Mouse (Mus musculus) right cerebral cortex, postnatal 25 days (tissue): Measurements from ENCODE around the gene 4930563M21Rik.
A peak's percentile ranks its signal among the peaks of the same experiment; 100 is the strongest.
"Not testable (repeated sequence)": the region's sequence is repeated elsewhere in the genome, so short reads cannot be mapped to it uniquely, and the experiment has no call there.

ENCODE experiments used
- DNase-seq: peaks from one replicate; pipeline ENCODE4 v3.0.0; 2022

Gene 4930563M21Rik

GRCm38 (mm10) chr9:56010450-56010849 is at the start of gene 4930563M21Rik:
Gene 4930563M21Rik (minus strand): TSS chr9:56010550.
- no peak for DNase-seq

DNA sequence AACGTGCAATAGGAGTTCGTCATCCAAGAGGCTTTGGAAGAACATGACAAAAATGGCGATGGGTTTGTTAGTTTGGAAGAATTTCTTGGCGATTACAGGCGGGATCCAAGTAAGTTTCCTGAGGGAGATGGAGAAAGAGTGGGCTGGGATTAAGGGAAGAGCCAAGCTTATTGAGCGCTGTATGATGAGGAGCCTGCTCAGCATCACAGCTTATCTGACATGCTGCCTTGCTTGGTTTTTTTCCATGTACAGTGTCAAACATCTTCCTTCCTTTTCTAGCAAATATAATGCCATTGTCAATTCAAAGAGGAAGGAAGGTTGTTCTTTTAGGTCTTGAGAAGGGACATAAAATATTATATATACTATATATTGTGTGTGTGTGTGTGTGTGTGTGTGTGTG is 45.8 kb upstream of the 4930563M21Rik start:
- no peak for DNase-seq

DNA sequence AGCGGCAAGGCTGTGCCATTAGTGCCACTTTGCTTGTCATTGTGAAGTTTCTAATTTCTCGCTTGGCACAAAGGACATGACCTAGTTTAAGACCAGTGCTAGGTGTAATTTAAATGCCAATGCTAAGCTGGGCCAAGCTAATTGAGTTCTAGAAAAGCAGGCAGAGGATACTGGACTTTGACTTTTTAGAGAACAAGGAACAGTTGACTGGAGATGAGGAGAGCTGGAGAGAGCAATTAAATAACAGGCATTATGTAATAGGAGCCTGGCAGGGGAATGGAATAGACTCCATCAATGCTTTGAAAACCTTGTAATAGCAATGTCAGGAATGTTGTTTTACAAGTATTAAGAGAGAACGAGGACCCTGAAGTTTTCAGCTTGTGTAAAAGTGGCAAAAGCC is 43.4 kb upstream of the 4930563M21Rik start:
- no peak for DNase-seq

DNA sequence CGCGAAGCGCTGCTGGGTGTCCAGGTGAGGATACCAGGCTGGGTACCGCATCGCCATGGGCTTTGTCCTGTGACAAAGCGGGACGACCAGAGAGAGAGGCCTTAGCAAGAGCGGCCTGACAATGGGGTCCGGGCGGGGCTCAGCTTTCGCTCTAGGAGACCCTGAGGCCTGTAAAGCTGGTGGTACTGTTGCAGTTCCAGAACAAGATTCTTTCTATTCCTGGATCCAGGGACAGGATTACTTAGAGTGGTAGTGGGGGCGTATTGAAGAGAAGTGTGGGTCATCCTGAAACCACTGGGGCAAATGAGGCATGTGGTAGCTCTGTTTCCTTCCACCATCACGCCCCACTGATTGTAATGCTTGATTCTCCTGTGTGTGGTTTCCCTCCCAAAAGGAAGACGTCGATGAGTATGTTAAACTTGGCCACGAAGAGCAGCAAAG is 31.9 kb upstream of the 4930563M21Rik start:
- no peak for DNase-seq

DNA sequence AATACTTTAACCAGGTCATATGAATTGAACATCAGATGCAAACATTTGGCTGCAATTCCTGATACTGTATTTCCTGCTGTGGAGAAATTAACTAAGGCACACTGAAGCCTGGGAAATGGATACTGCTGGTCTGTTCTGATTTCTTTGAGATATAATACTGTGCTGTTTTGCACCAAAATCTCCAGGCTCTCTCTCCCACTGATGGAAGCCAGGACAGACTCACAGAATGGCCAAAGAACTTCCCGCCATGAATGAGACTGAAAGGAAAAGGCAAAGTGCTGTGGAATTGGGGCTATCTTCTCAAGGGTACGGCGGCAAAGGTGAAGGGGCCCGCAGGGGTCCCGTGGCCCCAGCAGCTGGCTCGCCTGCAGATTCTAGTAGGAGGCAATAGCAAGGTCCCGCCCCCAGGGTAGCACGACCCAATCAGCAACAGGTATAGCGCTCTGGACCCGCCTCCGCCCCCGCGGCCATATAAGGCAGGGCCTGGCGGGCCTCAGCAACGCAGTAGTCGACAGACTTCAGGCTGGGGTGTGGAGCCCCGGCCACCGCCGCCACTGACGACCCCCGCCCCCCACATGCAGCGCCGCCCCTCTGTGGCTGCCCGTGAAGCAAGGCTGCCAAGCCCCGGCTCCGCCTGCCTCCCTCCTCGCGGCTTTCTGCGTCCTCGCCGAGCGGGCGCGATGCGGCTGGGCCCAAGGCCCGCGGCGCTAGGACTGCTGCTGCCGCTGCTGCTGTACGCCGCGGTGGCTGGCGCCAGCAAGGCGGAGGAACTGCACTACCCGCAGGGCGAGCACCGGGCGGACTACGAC is 31.2 kb upstream of the 4930563M21Rik start, which contains the start of gene Rcn2:
Gene Rcn2, plus strand, starts transcription at position 474 of the 809 bp plus-strand sequence.
- peak; percentile 95 for DNase-seq

- no peak for DNase-seq
Measured at GRCm38 (mm10) chr9:56032219-56032618, 21.9 kb upstream of the 4930563M21Rik start.

DNA sequence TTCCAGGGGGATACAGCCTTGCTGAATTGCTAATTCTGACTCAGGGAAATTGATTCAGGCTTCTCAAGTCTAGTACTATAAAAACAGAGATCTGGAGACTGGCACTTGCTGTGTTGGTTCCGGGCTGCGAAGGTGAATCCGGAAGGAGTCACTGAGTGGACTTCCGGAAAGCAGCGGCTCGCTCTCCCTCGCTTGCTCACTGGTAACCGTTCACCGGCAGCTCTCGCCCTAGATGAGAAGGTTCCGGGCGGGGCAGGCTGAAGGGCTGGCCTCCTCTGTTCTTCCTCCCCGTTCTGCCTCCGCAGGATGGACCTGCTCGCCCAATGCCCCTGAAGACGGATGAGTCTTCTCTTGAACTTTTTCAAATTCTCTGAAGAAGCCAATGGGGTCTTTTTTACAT is 16.9 kb upstream of the 4930563M21Rik start:
- DNase-seq: no peak

DNA sequence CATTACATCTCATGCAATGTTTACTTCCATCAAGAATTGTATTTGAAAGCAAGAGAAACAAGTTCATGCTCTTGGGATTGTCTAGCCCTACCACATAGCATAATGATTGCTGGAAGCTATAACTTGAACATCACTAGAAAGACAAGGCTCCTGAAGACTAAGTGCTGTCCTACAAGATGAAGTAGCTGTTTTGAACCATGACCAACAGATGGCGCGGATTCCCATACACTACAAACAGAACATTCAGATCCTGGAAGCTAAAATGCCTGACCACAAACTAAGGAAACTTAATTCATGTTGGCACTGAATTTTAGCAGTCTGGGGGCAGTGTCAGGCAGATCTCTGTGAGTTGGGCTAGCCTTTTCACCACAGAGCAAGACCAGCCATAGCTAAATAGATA is 14.4 kb upstream of the 4930563M21Rik start:
- DNase-seq: no peak

DNA sequence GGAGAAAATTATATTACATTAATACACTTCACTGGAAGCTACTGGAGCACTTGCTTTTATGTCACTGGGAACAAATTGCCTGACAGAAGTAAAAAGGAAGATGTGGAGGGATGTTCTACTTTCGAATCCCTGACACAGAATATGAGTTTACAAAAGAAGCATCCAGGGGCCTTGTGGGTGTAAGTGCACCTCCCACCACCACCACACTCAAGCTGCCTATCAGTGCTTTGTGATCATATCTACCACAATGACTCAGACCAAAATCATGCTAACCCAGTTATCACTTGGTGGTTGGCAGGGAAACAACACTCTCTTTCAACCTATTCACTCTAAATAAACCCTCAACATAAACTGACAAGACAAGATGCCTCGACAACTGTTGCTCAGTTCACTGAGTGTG is 5.7 kb downstream of the 4930563M21Rik start:
- DNase-seq: not testable (repeated sequence)

GRCm38 (mm10) chr9:55946819-55947218 is 63.5 kb downstream of the 4930563M21Rik start:
- DNase-seq: no peak

- DNase-seq: no peak
Measured at GRCm38 (mm10) chr9:55941356-55941755, 69.0 kb downstream of the 4930563M21Rik start.

- DNase-seq: no peak
Measured at GRCm38 (mm10) chr9:55938618-55938985, 71.7 kb downstream of the 4930563M21Rik start.

DNA sequence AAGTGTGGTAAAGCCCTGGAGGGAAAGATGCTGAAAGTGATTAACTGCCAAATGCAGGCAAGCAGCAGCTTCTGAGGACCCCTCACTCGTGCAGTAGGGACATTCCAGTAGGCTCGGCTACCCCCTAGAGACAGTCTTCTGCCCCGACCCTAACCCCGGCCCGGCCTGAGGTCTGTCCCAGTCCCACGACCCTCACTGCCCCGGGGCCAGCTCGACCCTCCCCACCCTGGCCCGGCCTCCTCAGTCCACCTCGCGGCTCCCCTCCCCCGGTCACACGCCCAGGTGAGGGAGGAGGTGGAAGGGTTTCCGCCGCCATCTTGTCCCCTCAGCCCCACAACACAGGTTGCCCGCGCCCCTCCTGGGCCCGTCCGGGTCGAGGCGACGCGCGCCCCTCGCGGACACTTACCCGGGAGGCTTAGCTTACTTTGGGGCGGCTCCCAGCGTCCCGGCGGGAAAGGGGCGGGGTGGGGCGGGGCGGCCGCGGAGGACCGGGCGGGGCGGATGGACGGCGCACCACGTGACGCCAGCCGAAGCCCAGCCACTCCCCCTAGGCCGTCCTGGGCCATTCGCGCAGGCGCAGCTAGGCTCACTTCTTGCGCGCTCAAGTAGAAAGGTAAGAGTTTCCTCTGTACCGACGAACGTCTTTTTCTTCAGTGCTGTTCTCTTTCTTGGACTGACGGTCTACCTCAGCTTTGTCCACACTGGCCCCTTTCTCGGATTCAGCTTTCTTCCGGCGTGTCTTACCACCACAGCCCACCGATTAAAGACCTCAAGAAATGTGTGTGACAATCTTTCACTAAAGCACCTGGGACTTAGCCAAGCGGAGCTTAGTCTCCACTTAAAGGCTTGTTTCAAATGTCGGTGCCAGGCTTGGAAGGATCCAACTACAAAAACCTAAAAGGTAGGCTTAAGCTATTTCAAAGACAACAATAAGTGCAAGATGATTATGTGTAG is 72.4 kb downstream of the 4930563M21Rik start, which contains the start of gene Scaper:
Gene Scaper, minus strand, starts transcription at position 456 of the 954 bp plus-strand sequence.
- DNase-seq: peak; percentile 85

GRCm38 (mm10) chr9:55937224-55937663 is 73.1 kb downstream of the 4930563M21Rik start:
- DNase-seq: peak; percentile 22

DNA sequence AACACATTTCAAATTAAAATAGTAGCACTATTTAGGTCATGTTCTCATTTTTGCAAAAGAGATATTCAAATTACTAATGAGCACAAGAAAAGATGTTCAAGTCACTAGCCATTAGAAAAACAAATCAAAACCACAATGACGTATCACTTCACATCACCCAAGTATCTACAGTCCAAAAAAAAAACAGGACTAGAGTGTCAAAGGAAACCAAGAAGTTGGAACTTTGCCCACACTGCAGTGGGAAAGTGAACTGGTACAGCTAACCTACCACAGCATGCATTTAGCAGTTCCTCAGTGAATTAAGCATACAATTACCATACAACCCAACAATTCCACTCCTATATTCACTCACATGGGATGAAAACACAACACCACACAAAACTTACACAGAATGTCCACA is 77.9 kb downstream of the 4930563M21Rik start:
- DNase-seq: no peak

DNA sequence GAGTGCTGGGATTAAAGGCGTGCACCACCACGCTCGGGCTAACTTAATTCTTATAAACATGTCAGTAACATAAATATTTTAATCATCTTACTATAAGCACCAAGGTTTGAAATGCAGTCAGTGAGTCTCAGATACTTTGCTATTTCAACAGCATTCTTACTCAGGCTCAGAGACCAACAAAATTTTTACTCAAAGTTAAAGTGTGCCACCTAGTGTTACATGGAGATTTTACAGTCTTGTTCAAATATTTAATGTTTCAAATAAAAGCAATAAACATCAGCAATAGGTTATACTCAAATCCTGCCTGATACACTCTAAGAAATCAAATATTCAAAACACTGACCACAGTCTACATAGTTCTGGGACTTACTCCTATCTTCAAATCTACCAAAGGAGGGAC is 91.8 kb downstream of the 4930563M21Rik start:
- DNase-seq: no peak

GRCm38 (mm10) chr9:55916751-55917150 is 93.6 kb downstream of the 4930563M21Rik start:
- no peak for DNase-seq
